Mouse (Mus musculus) adrenal gland, adult (tissue): ENCODE measurements around the gene Prkcsh.

Experiments used
- DNase-seq, 2 experiments: peaks; one replicate each; pipeline ENCODE4 v3.0.0; 2022 to 2023; ENCODE audit warnings: low spot score in 1 of 2; ENCODE audit not compliant: inconsistent age in 2 of 2

Gene Prkcsh

DNA sequence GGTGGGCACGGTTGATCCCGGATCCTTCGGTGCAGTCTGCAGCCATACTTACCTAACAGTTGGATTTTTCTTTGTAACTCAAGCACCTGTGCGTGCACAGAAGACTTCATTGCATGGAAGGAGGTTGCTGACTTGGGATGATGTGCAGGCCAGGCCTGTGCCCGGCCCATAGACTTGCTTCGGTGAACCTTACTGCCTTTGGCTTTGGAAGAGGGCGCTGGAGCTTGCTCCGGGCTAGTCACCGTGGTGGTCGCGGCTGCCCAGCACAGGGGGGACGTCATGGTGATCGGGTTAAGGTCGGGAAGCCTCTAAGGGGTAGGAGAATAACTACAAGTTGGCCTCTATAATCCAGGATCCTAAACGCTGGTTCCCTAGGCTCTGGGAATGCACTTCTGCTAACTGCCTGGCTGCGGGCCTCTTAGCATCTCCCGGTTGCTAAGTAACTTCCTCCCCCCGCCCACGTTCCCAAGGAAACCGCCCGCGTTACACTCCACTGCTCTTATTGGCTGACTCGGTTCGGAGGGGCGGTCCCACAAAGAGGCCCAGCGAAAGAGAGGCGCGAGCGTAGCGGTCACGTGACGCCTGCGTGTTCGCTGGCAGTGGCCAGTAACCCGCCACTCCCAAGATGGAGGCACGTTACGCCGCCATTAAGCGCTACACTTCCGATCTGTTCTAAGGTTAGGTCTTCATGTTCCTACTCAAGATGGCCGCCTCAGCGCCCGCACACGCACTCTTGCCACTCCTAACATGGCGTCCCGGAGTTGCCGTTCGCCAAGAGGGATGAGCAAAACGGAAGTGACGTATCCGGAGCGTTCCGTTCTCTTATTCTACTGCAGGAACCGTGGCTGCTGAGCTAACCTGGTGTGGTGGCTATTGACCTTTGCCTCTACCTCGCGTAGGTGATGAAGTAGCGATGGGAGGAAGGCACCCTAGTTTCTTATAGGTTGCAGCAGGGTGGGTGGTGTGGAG, at the start of gene Prkcsh, which contains the start of gene Ccdc151:
Gene Prkcsh (plus strand): TSS at position 613 of the 969 bp plus-strand sequence.
Gene Ccdc151 (minus strand): TSS at position 441 of the 969 bp plus-strand sequence.
- DNase-seq = peak; percentile 99 to 100

DNA sequence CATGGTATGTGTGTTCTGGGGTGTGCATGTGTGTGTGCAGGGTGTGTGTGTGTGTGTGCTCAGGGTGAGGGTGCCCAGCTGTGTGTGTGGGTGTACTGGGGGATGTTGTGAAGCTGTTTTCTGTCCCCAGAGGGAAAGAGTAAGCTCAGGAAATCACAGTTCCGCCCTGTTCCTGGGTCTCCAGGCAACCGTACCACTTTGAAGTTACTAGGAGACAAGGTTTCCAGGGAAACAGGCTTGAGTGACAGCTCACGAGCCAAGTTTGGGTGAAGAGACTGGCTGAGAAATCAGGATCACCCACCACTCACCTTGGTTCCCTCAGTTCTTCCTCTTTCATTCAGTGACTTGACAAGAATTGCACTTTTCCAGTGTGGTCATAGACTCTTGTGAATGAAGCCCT, 49.0 kb upstream of the Prkcsh start:
- no peak for DNase-seq

DNA sequence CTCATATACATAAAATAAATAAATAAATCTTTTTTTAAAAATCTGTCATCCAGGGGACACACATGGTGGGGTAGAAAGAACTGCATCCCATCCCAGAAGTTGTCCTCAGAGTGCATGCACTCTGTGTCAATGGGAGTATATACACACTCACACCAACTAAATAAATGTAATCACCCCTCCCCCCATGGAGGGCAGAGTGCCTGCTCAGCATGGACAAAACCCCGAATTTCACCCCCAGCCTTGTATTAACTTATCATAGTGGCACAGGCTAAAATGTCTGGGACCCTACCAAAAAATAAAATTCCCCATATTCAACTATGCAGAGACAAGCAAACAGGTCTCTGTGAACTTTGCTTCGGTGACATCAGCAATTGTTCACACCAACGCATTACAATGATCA, 48.0 kb upstream of the Prkcsh start:
- no peak for DNase-seq

DNA sequence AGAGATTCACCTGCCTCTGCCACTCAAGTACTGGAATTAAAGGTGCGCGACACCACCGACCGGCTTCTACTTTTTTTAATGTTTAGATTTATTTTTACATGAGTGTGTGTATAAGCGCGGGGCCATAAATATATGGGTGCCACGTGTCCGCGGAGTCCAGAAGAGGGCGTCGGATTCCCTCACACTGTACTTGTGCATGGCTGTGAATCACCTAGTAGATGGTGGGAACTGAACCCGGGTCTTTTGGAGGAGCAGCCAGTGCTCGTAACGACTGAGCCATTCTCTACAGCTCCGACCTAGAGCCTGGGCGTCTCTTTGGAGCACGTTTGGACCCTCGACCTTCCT, 47.4 kb upstream of the Prkcsh start:
- no peak for DNase-seq

DNA sequence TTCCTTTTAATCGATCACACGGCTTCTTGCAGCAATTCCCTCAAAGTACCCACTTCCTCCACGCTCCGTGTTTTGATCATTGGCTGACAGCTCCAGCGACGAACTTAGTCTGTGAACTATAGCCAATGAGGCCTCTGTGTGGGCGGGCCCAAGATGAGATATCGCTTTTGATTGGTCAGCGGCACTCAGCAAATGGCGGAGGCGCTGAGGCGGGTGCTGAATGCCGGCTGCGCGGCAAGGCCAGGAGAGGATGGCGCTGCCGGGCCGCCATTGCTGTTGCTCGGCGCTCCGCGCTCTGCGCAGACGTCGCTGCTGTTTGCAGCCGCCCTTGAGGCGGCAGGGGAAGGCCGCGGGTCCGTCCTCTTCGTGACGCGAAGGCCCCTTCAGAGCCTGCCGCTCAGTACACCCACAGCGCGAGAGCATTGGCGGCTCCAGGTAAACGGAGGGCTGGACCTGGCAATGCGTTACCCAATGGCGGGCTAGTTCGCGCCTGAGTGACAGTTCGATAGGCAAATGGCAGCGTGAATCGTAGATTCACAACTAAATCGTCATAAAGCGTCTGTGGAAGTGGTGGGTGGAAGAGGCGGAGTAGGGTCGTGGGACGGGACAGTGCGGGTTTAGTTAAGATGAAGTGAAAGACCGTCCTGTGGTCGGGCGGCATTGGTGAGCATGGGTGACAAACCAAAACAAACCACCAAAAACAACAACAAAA, 46.9 kb upstream of the Prkcsh start, which contains the start of gene Swsap1:
Gene Swsap1 (plus strand): TSS at position 186 of the 712 bp plus-strand sequence.
- DNase-seq = peak; percentile 98 to 100

DNA sequence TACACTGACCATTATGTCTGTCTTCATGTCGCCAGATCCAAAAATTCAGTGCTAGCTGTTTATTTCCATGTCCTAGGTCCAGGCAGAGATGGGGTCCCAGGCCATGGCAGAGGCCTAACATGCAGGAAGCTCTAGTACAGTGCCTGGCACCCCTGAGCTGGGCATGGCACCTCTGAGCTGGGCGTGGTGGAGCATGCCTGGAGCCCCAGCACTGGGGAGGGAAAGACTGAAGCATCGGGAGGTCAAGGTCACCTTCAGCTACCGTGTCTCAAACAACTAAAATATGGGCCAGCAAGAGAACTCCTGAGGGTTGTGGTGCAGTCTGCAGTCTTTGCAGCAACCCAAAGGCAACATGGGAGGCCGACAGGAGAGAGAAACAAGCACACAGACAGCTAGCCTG, 44.2 kb upstream of the Prkcsh start:
- DNase-seq = peak in 1 of 2 experiments; percentile 54

DNA sequence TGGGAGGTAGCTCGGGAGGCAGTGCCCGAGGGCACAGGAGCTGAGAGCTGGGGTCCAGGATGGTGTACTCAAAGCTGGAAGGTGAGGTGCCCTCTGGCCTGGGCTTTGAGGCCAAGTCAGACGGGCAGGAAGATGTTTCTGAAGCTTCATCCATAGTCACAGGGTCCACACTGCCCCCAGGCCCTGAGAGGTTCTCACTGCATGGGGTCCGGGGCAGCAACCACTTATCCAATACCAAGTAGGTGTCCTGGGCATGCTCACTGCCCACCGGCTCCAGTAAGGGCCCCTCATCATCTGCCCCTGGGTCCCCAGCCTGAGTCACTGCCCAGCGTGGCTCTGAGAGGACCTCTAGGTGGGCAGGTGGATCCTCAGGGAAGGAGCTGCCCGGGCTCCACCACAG, 43.4 kb upstream of the Prkcsh start:
- no peak for DNase-seq

DNA sequence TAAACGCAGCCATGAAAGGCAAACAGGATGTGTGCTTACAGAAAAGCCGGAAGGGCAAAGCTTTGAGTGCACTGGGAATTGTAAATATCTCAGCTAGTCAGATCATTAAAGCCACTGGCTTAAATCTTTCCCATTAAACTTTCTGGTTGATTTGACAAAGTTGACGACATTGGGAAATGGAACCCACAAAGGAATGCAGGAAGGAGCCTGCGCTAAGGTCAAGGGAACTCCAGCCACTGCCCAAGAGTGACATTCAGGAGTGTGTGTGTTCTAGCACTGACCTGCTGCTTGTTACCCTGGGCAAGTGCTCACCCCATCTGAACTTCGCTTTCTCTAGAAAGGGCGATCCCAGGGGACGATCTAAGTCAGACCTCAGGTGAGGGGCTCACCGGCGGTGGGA, 42.5 kb upstream of the Prkcsh start:
- DNase-seq = no peak

DNA sequence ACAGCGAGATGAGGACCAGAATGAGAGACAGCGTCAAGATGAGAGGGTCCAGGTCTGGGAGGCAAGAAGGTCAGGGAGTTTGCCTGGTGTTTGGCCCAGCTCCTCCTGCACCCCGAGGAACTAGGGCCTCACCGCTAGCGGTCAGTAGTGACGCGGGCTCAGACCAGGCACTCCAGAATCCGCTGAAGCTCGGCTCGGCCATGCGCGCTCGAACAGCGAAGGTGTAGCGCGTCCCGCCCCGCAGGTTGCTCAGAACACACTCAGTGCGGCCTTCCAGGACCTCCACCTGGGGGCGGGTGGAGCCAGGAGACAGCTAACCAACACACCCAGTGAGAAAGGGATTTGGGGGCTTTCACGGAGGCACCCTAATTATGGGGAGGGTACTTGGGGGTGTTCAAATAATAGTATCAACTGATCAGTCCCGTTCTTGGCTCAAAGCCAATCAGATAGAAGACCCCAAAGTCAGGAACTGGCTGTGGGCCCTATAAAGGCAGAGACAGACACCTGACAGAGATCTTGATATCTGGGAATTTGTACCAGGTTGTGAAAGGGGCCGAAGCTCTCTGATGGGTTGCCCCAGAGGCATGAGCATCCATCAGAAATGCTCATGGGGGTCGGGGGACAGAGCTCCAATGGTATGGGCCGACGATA, 41.9 kb upstream of the Prkcsh start:
- peak in 1 of 2 experiments; percentile 55 for DNase-seq

DNA sequence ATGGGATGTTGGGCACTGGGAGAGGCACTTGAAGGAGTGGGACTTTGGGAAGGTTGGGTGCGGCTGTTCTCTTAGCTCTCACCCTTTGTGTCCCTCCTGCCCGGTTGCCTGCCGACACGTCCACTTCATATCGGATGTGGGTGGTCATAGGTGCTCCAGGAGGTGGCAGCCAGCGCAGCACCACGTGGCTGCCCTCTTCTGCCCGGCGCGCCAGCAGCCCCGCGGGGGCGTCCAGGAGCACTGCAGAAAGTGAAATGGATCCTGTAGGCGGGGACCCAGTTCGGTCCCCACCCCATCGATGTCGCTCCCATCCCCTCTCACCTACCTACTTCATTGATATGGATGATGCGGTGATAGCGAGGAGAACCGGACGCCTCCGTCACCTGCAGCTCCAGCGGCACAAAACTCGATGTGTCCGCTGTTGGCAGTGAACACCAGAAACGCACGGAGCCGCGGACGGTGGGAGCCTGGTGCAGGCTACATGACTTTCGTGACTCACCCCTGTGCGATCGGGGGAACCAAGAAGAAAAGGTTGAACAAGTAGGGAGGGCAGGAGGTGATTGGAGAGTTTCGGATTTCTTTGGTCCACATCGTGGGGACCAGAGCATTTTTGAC, 41.1 kb upstream of the Prkcsh start:
- peak in 1 of 2 experiments; percentile 70 for DNase-seq

DNA sequence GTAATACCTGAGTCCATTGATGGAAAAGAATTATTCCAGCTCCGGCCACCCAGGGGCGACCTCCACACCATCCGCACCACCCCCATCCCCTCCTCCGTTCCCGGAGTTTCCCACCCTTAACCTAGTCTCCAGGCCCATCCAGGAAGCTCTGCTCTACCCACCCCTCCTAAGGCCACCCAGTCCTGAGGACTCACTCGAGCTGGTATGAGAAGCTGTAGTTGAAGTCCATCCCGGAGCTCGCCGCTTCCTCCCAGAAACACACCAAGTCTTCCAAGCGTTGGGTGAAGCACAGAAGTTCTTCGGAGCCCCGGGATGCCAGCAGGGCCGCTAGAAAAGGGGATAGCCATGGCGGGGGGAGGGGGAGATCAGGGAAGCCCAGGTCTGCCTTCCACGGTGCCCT, 40.6 kb upstream of the Prkcsh start:
- DNase-seq = peak in 1 of 2 experiments; percentile 58

DNA sequence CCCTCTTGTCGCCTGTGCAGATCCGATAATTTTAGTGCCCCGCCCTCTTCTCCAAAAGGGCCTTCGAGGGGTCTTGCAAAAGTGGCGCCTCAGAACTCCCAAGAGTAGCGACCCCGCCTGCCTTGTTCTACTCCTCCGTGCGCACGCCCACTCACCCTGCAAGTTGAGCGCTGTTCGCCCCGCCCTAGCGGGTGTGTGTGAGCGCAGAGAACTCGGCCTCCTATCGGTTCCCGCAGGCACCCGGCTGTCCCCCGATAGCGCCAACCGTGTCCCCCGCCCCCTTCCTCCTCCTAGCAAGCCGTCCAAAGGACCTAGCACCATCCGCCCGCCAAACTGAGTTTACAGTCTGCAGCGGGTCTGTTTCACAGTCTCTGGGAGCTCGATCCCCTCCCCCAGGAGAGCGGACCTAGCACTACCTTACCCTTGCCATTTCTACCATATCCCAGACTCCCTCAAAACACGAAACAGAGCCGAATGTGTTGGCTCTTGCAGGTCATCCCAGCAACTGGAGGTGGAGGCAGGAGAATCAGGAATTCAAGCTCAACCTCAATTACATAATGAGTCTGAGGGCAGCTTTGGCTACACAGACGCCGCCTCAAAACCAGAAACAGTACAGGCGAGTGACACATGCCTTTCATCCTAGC, 40.1 kb upstream of the Prkcsh start:
- peak; percentile 64 to 79 for DNase-seq

DNA sequence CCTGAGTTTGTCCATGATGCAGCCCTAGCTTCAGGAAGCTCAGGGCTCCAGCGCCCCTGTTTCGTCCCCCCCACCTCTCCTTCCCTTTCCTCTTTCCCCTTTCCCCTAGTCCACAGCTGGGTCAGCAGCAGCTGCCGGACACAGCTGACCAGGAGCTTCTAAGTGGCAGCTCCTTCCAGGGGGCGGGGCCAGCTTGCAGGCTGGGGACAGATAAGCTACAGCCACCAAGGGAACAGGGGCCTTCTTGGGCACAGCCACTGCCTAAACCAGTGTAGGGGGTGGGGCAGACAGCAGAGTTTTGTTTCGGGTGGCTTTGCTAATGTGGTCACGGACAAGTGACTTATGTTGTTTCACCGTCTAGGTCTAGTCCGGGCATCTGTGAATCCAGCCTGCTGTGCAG, 39.2 kb upstream of the Prkcsh start, which contains the start of gene Epor:
Gene Epor (minus strand): TSS at position 90 of the 400 bp plus-strand sequence.
- peak in 1 of 2 experiments; percentile 55 for DNase-seq

DNA sequence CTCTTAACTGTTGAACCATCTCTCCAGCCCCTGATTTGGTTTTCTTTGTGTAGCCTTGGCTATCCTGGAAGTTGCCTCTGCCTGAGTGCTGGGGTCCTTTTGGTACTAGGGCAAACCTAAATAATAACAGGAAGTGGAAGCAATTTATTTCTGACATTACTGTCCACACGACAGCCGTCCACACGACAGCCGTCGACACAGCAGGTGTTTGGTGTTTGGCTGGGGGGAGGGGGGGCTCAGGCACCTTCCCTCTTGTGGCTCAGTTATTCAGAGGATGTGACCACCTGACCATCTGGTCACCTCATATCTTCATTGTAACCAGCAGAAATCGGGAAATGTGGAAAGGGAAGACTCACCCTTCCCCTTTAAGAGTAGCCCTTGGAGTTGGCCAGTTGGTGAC, 33.7 kb upstream of the Prkcsh start:
- DNase-seq = no peak

DNA sequence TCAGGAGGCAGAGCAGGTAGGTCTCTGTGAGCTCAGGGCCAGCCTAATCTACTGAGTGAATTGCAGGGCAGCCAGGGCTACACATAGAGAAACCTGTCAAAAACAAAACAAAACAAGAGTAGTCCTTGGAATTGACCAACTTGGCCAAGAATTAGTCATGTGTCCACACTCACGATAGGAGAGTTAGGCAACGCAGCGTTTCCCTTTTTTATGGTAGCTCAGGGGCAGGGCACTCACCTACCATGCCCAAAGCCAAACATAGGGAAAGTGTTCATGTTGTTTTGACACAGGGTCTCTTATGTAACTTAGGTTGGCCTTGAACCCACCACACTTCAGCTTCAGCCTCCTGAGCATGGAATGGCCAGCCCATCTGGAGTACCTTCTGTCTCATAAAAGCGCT, 33.3 kb upstream of the Prkcsh start:
- DNase-seq = peak in 1 of 2 experiments; percentile 68

DNA sequence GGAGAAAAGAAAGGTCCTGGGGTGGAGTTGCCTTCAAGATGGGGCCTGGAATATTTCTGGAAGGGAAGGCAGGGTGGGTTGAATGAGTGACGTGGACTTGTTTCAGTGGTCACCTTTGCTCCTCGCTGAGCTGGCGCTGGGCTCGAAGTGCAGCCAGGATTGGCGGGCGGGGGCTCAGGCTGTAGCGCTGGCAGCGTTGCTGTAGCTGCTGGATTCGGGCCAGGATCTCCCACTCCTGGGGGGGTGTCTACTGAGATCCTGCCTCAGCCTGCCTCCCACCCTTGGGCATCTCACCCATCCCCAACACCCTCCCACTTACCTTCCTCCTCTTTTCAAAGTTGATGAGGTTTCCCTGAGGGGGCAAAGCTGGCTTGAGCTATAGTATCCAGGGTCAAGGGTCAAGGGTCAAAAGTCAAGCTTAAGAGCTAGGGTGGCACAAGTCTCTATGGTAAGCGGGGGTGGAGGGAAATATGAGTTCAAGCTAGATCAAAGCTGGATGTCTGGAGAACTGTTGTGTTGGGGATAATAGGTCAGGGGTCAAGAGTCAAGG, 25.9 kb upstream of the Prkcsh start:
- no peak for DNase-seq

DNA sequence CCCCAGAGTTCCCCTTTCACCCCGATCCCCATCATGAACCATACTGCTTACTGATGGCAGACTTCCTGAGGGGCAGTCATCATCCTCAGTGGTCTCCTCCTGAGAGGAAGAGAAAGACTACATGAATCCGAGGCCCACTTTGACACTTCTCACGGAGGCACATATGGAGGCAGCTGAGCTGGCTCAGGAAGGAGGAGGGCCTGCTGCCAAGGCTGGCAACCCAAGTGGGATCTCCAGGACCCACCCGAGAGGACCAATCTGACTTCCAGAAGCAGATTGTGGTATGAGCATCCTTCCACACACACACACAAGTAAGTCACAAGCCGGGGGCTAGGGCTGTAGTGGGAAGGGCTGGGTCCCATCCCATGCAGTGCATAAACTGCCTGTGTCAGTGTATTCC, 25.3 kb upstream of the Prkcsh start:
- DNase-seq = no peak

DNA sequence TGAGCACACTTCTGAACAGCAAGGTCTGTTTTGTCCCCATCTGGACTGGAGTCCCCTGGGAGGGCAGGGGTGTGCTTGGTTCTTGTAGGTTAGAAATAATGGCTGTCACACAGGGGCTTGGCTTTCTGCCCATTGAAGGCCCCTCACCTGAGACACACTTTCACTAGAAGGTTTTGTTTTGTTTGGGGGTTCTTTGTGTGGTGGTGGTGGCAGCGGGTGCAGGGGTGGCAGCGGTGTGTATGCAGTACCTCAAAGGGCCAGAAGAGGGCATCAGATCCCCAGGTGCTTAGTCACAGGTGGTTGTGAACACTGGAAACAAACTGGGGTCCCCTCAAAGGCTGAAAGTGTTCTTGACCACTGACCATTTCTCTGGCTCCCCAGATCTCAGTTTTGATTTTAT, 24.6 kb upstream of the Prkcsh start:
- peak in 1 of 2 experiments; percentile 84 for DNase-seq

DNA sequence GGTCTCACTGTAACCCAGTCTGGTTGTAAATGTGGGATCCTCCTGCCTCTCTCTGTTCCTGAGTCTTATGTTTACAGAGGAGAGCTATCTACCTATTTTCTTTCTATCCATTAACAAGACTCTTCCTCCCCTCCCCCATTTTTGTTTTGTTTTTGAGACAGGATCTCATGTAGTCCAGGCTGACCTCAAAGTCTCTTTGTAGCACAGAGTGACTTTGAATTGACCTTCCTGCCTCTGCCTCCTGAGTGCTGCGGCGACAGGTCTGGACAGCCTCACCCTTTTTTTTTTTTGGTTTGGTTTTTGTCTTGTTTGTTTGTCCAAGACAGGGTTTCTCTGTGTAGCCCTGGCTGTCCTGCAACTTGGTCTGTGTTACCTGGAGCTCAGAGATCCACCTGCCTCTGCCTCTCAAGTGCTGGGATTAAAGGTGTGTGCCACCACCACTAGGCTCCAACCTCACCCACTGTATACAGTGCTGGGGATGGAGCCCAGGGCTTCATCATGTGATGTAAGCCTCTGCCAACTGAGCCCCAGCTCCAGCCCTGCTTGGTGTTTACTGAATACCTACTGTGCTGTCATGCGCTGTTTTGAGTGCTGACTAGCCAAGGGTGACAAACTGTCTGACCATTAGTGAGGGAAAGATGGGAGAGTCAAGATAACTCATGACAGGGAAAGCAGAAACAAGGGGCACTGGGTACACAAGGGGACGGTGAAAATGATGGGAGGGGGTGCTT, 24.0 kb upstream of the Prkcsh start:
- DNase-seq = no peak
